Mouse (Mus musculus) gonadal fat pad, adult 2 months (tissue): ENCODE data around the gene Glg1. TPM values are rescaled to one million over a fixed set of nuclear protein-coding genes. Genes with fewer than 3 reads are reported as not detected.
"Not testable (repeated sequence)": the region's sequence is repeated elsewhere in the genome, so short reads cannot be mapped to it uniquely, and the experiment has no call there.

ENCODE experiments used
- DNase-seq: peaks from one replicate; pipeline ENCODE4 v3.0.0-alpha.2; 2012; ENCODE audit warnings: low read depth
- polyA plus RNA-seq: library from polyadenylated mRNA; depleted of rRNA; stranded (reverse); fragments of >200 nt; gene quantifications from 2 replicates; pipeline ENCODE4 v1.2.3, GENCODE M21; 2012

The Glg1 gene
- polyA plus RNA-seq, 1 experiment: 39.1 TPM

- DNase-seq: no peak
These were observed 8.9 kb downstream of the Glg1 start for GRCm38 (mm10) chr8:111250111-111250510.

GRCm38 (mm10) chr8:111248136-111248535, 10.9 kb downstream of the Glg1 start:
- no peak for DNase-seq

- not testable (repeated sequence) for DNase-seq
These were observed 12.2 kb downstream of the Glg1 start for GRCm38 (mm10) chr8:111246864-111247263.

- no peak for DNase-seq
These were observed 12.7 kb downstream of the Glg1 start for GRCm38 (mm10) chr8:111246287-111246830.

GRCm38 (mm10) chr8:111237301-111237700, 21.7 kb downstream of the Glg1 start:
- DNase-seq: no peak

- no peak for DNase-seq
These were observed 25.3 kb downstream of the Glg1 start for GRCm38 (mm10) chr8:111233730-111234129.

GRCm38 (mm10) chr8:111224153-111224552, 34.9 kb downstream of the Glg1 start:
- no peak for DNase-seq

- no peak for DNase-seq
These were observed 40.9 kb downstream of the Glg1 start for GRCm38 (mm10) chr8:111218107-111218506.

GRCm38 (mm10) chr8:111213406-111213805, 45.6 kb downstream of the Glg1 start:
- no peak for DNase-seq

- DNase-seq: no peak
These were observed 47.8 kb downstream of the Glg1 start for GRCm38 (mm10) chr8:111211180-111211579.

GRCm38 (mm10) chr8:111209874-111210273, 49.1 kb downstream of the Glg1 start:
- DNase-seq: no peak

- DNase-seq: no peak
These were observed 52.7 kb downstream of the Glg1 start for GRCm38 (mm10) chr8:111206321-111206720.

GRCm38 (mm10) chr8:111205033-111205432, 54.0 kb downstream of the Glg1 start:
- no peak for DNase-seq

GRCm38 (mm10) chr8:111203341-111203740, 55.7 kb downstream of the Glg1 start:
- DNase-seq: no peak

GRCm38 (mm10) chr8:111197966-111198365, 61.0 kb downstream of the Glg1 start:
- DNase-seq: no peak

GRCm38 (mm10) chr8:111196181-111196580, 62.8 kb downstream of the Glg1 start:
- DNase-seq: no peak

- DNase-seq: no peak
These were observed 70.3 kb downstream of the Glg1 start for GRCm38 (mm10) chr8:111188594-111189211.

- peak; percentile 84 for DNase-seq
These were observed 71.5 kb downstream of the Glg1 start for GRCm38 (mm10) chr8:111187470-111187869.

- peak; percentile 92 for DNase-seq
These were observed 73.5 kb downstream of the Glg1 start for GRCm38 (mm10) chr8:111185472-111185947.

GRCm38 (mm10) chr8:111171661-111172060, 87.4 kb downstream of the Glg1 start:
- no peak for DNase-seq

GRCm38 (mm10) chr8:111157617-111158016, 101.4 kb downstream of the Glg1 start:
- DNase-seq: no peak

GRCm38 (mm10) chr8:111155721-111156436, 103.1 kb downstream of the Glg1 start:
- DNase-seq: no peak

GRCm38 (mm10) chr8:111145460-111146012, 113.5 kb downstream of the Glg1 start:
- DNase-seq: not testable (repeated sequence)
